8 mouse cellular contexts compared by ENCODE assay signal in genomic region chr19:44284025-44284695, GRCm38 (mm10). TPM values are rescaled to one million over a fixed set of nuclear protein-coding genes. Genes with fewer than 3 reads are reported as not detected.
DNase-seq lines count a peak whose midpoint lies in the region; ATAC-seq and TF ChIP-seq lines count a peak whose summit lies in the region.

No protein-coding gene starts in this region.

- no peaks in the 10 kb centered on the region for H3K27me3 ChIP-seq in MEL (ENCODE audit: control insufficient read depth in 1 of 2, insufficient read depth in 2 of 2, low read length in 2 of 2)
- no peaks in the 10 kb centered on the region for H3K27me3 ChIP-seq in forebrain, embryonic 16.5 days (replicated peaks; ENCODE audit: control insufficient read depth, insufficient read depth, low read length)
- no peaks in the 10 kb centered on the region for H3K27me3 ChIP-seq in neural tube, embryonic 15.5 days (replicated peaks)

- peak overlapping the region; percentile 82 for H3K4me2 ChIP-seq in forebrain, embryonic 16.5 days (ENCODE audit: low read length)
- H3K4me2 ChIP-seq in neural tube, embryonic 15.5 days = peak overlapping the region; percentile 88

- peak; percentile 47 to 83; a peak in 2 of 4 replicates for TF ChIP-seq POLR2A in MEL (IDR thresholded peaks at IDR 0.05; ENCODE audit: control insufficient read depth in 1 of 2, insufficient read depth in 1 of 2, low read depth in 1 of 2, low read length in 2 of 2, poor library complexity in 1 of 2)
- peak; percentile 67; the same call in 1 of the 2 replicates for TF ChIP-seq POLR2A in lung, adult 2 months (IDR thresholded peaks at IDR 0.05; ENCODE audit: borderline replicate concordance, extremely low read depth, low read depth, low read length)

- TF ChIP-seq EP300 in MEL (IDR thresholded peaks at IDR 0.05; ENCODE audit: low read depth in 1 of 2, low read length in 2 of 2) = peak; percentile 4 to 83; a peak in 2 of 4 replicates

- H3K36me3 ChIP-seq in MEL (ENCODE audit: control insufficient read depth in 1 of 2, insufficient read depth in 2 of 2, low read length in 2 of 2) = peaks cover 0 to 64% of the 10 kb centered on the region in 2 experiments; a peak in 2 of 4 replicates
- no peaks in the 10 kb centered on the region for H3K36me3 ChIP-seq in forebrain, embryonic 16.5 days (ENCODE audit: control insufficient read depth, insufficient read depth)
- H3K36me3 ChIP-seq in neural tube, embryonic 15.5 days = no peaks in the 10 kb centered on the region

- peak overlapping the region; percentile 52 to 58 for H3K4me3 ChIP-seq in MEL (ENCODE audit: control insufficient read depth in 1 of 2, insufficient read depth in 1 of 2, low read depth in 2 of 2, low read length in 2 of 2)
- H3K4me3 ChIP-seq in forebrain, embryonic 16.5 days (replicated peaks; ENCODE audit: low read length) = peak overlapping the region; percentile 55
- peak overlapping the region; percentile 78 for H3K4me3 ChIP-seq in layer of hippocampus, adult 2 months
- peak overlapping the region; percentile 68 for H3K4me3 ChIP-seq in lung, adult 2 months (replicated peaks; ENCODE audit: extremely low read depth, low read depth, low read length)
- peak overlapping the region; percentile 49 for H3K4me3 ChIP-seq in neural tube, embryonic 15.5 days (replicated peaks)

- TF ChIP-seq CTCF in MEL (IDR thresholded peaks at IDR 0.05 in 2 of 3, conservative IDR thresholded peaks at IDR 0.05 in 1 of 3; ENCODE audit: control insufficient read depth in 1 of 3, insufficient read depth in 1 of 3, low read depth in 2 of 3, low read length in 3 of 3, poor library complexity in 1 of 3, severe bottlenecking in 1 of 3) = no peak
- 0 out of 2 replicates have a peak, but pooled peaks have one; percentile 4 for TF ChIP-seq CTCF in layer of hippocampus, adult 2 months (conservative IDR thresholded peaks at IDR 0.05)
- TF ChIP-seq CTCF in lung, adult 2 months (IDR thresholded peaks at IDR 0.05; ENCODE audit: insufficient read depth, low read length) = no peak

- H3K4me1 ChIP-seq in MEL (ENCODE audit: control insufficient read depth in 1 of 2, insufficient read depth in 2 of 2, low read length in 2 of 2) = peaks cover 44 to 77% of the 10 kb centered on the region in 2 experiments
- peaks cover 25% of the 10 kb centered on the region for H3K4me1 ChIP-seq in forebrain, embryonic 16.5 days (replicated peaks; ENCODE audit: control insufficient read depth, insufficient read depth, low read length)
- H3K4me1 ChIP-seq in lung, adult 2 months (ENCODE audit: control insufficient read depth, insufficient read depth, low read length) = peaks cover 19% of the 10 kb centered on the region
- H3K4me1 ChIP-seq in neural tube, embryonic 15.5 days = peaks cover 38% of the 10 kb centered on the region

- 1% methylated on average over 38 of the region's 38 CpGs for WGBS in forebrain, embryonic 16.5 days
- WGBS in lung, adult 2 months = under 1% methylated on average over 37 of the region's 38 CpGs
- WGBS in neural tube, embryonic 15.5 days = under 1% methylated on average over 38 of the region's 38 CpGs

- peaks cover 2% of the 10 kb centered on the region; the same call in 1 of the 2 replicates for H3K79me2 ChIP-seq in MEL (ENCODE audit: control insufficient read depth, insufficient read depth, low read length, poor library complexity)

- H3K27ac ChIP-seq in MEL (ENCODE audit: control insufficient read depth, low read depth, low read length) = peak overlapping the region; percentile 97
- peak overlapping the region; percentile 97 for H3K27ac ChIP-seq in forebrain, embryonic 16.5 days (ENCODE audit: low read length)
- peak overlapping the region; percentile 95 for H3K27ac ChIP-seq in layer of hippocampus, adult 2 months
- H3K27ac ChIP-seq in neural tube, embryonic 15.5 days (replicated peaks) = peak overlapping the region; percentile 94

- intact Hi-C loops in heart, postnatal 36 days (cut with DNase I) = no loop called here

- no peak for TF ChIP-seq RAD21 in MEL (IDR thresholded peaks at IDR 0.05; ENCODE audit: low read depth, low read length)

- H3K9ac ChIP-seq in MEL (ENCODE audit: control insufficient read depth, low read depth, low read length, poor library complexity, severe bottlenecking) = peak overlapping the region; percentile 85
- peak overlapping the region; percentile 74 for H3K9ac ChIP-seq in forebrain, embryonic 16.5 days (replicated peaks; ENCODE audit: low read depth, low read length)
- H3K9ac ChIP-seq in neural tube, embryonic 15.5 days (replicated peaks) = peak overlapping the region; percentile 63

- peak; percentile 98 for ATAC-seq in forebrain, embryonic 16.5 days
- ATAC-seq in neural tube, embryonic 15.5 days (ENCODE audit: low FRiP score) = peak; percentile 99

- no peaks in the 10 kb centered on the region for H3K9me3 ChIP-seq in MEL (replicated peaks; ENCODE audit: insufficient read depth, low read length)
- H3K9me3 ChIP-seq in forebrain, embryonic 16.5 days (ENCODE audit: control insufficient read depth, low read length) = no peaks in the 10 kb centered on the region
- no peaks in the 10 kb centered on the region for H3K9me3 ChIP-seq in neural tube, embryonic 15.5 days (replicated peaks)

- peak; percentile 100 for DNase-seq in MEL (ENCODE audit: low read depth, low spot score)
- peak; percentile 90 to 93 for DNase-seq in cerebellum, adult 18-20 months
- DNase-seq in heart, postnatal 36 days = peak; percentile 79 to 86
- DNase-seq in layer of hippocampus, adult 2 months (ENCODE audit: low spot score in 2 of 2) = peak; percentile 85 to 92
- peak; percentile 85 for DNase-seq in lung, adult 2 months
- DNase-seq in testis, postnatal 10 days (ENCODE audit: low spot score) = peak; percentile 92

TF ChIP-seq in MEL, 35 proteins besides CTCF, POLR2A, EP300 and RAD21 (continues in another document):
- TF ChIP-seq ELF1 (IDR thresholded peaks at IDR 0.05; ENCODE audit: low read depth, low read length) = peak; percentile 50; the same call in 1 of the 2 replicates
- no peak; the same call in 1 of the 2 replicates for TF ChIP-seq GABPA (IDR thresholded peaks at IDR 0.05; ENCODE audit: low read depth, low read length)
- no peak for TF ChIP-seq MAFK (IDR thresholded peaks at IDR 0.05; ENCODE audit: borderline replicate concordance, low read depth, low read length)
- peak; percentile 98 for TF ChIP-seq MAZ (IDR thresholded peaks at IDR 0.05; ENCODE audit: low read depth, low read length)
- peak; percentile 85 for TF ChIP-seq TCF12 (IDR thresholded peaks at IDR 0.05; ENCODE audit: low read depth, low read length)
- peak; percentile 85 for TF ChIP-seq NELFE (IDR thresholded peaks at IDR 0.05; ENCODE audit: low read depth, low read length)
- TF ChIP-seq UBTF (IDR thresholded peaks at IDR 0.05; ENCODE audit: borderline replicate concordance, insufficient read depth, low read depth, low read length) = no peak
- TF ChIP-seq SIN3A (IDR thresholded peaks at IDR 0.05; ENCODE audit: low read length) = peak; percentile 67; the same call in 1 of the 2 replicates
- TF ChIP-seq ZC3H11A (IDR thresholded peaks at IDR 0.05; ENCODE audit: low read depth, low read length) = no peak
- no peak for TF ChIP-seq GATA1 (IDR thresholded peaks at IDR 0.05; ENCODE audit: low read depth, low read length)
- no peak for TF ChIP-seq USF2 (IDR thresholded peaks at IDR 0.05; ENCODE audit: borderline replicate concordance in 1 of 2, insufficient read depth in 1 of 2, low read depth in 1 of 2, low read length in 2 of 2)
- TF ChIP-seq CHD1 (IDR thresholded peaks at IDR 0.05; ENCODE audit: low read depth, low read length) = no peak
- peak; percentile 78 for TF ChIP-seq NRF1 (IDR thresholded peaks at IDR 0.05; ENCODE audit: insufficient read depth, low read depth, low read length, poor library complexity, severe bottlenecking)
- peak; percentile 75 for TF ChIP-seq MXI1 (IDR thresholded peaks at IDR 0.05; ENCODE audit: low read depth, low read length)
- no peak for TF ChIP-seq ZKSCAN1 (IDR thresholded peaks at IDR 0.05; ENCODE audit: low read depth, low read length)
- peak; percentile 23; the same call in 1 of the 2 replicates for TF ChIP-seq CHD2 (IDR thresholded peaks at IDR 0.05; ENCODE audit: low read length)
- TF ChIP-seq MAX (IDR thresholded peaks at IDR 0.05; ENCODE audit: low read length) = peak; percentile 61
- peak; percentile 93 for TF ChIP-seq USF1 (IDR thresholded peaks at IDR 0.05; ENCODE audit: low read depth, low read length)
- no peak for TF ChIP-seq ZNF384 (IDR thresholded peaks at IDR 0.05; ENCODE audit: low read depth, low read length)
- TF ChIP-seq JUND (IDR thresholded peaks at IDR 0.05; ENCODE audit: low read depth, low read length) = peak; percentile 10; the same call in 1 of the 2 replicates
- TF ChIP-seq TBP (IDR thresholded peaks at IDR 0.05; ENCODE audit: low read depth, low read length) = peak; percentile 78
- no peak for TF ChIP-seq SMC3 (IDR thresholded peaks at IDR 0.05; ENCODE audit: low read depth, low read length)
- TF ChIP-seq HCFC1 (IDR thresholded peaks at IDR 0.05; ENCODE audit: low read depth, low read length) = peak; percentile 67
- TF ChIP-seq ETS1 (IDR thresholded peaks at IDR 0.05; ENCODE audit: low read depth, low read length) = no peak
- TF ChIP-seq ZMIZ1 (IDR thresholded peaks at IDR 0.05; ENCODE audit: low read depth, low read length) = peak; percentile 91
- TF ChIP-seq TAL1 (IDR thresholded peaks at IDR 0.05; ENCODE audit: low read length) = no peak

RNA-seq across cellular contexts. Expression of gene Scd2, which starts 9.3 kb away (rescaled TPM):
- total RNA-seq in MEL (2012; rRNA removed) = 392 and 554 TPM in 2 replicates
- 100 to 1,000 TPM in 1 of 2 experiments, 10 to 100 TPM in 1; 47.4 to 593 TPM for polyA plus RNA-seq in MEL (2012; ENCODE audit: insufficient read depth in 1 of 2, insufficient read length in 2 of 2, low read depth in 1 of 2, low replicate concordance in 2 of 2, missing spikeins in 1 of 2)
- 290 and 318 TPM in 2 replicates for polyA plus RNA-seq in forebrain, embryonic 16.5 days (2015; fragmentation: Nextera tagmentation; extraction: Ambion mirVana)
- 10 to 100 TPM; 10.7 to 13.0 TPM for total RNA-seq in heart, postnatal 36 days (2021)
- 100 to 1,000 TPM; 597 to 622 TPM for total RNA-seq in layer of hippocampus, adult 2 months (2021)
- 289 and 384 TPM in 2 replicates for polyA plus RNA-seq in lung, adult 2 months (2012; rRNA removed)
- polyA plus RNA-seq in neural tube, embryonic 15.5 days (2015; fragmentation: Nextera tagmentation; extraction: Ambion mirVana) = 256 and 264 TPM in 2 replicates

RNA-seq across cellular contexts. Expression of gene Scd4, which starts 48.7 kb away (rescaled TPM):
- total RNA-seq in MEL (2012; rRNA removed) = 0.16 and 0.31 TPM in 2 replicates
- under 1 TPM in 1 of 2 experiments, not detected in 1; 0.36 TPM for polyA plus RNA-seq in MEL (2012; ENCODE audit: insufficient read depth in 1 of 2, insufficient read length in 2 of 2, low read depth in 1 of 2, low replicate concordance in 2 of 2, missing spikeins in 1 of 2)
- polyA plus RNA-seq in forebrain, embryonic 16.5 days (2015; fragmentation: Nextera tagmentation; extraction: Ambion mirVana) = 0.07 and 0.16 TPM in 2 replicates
- total RNA-seq in heart, postnatal 36 days (2021) = 10 to 100 TPM in 1 of 2 experiments, 1 to 10 TPM in 1; 8.2 to 15.2 TPM
- 1 to 10 TPM; 2.3 to 2.5 TPM for total RNA-seq in layer of hippocampus, adult 2 months (2021)
- 0.46 and 0.97 TPM in 2 replicates for polyA plus RNA-seq in lung, adult 2 months (2012; rRNA removed)
- polyA plus RNA-seq in neural tube, embryonic 15.5 days (2015; fragmentation: Nextera tagmentation; extraction: Ambion mirVana) = 0.09 and 0.15 TPM in 2 replicates

Comparison
In these comparisons a context has a peak if more than half of its experiments do, and no peak if none do; other contexts are left out.
1. Peak in every context shown above with its lines: DNase-seq, ATAC-seq, H3K4me3 ChIP-seq and H3K27ac ChIP-seq.